Mouse (Mus musculus) liver, embryonic 12.5 days (tissue): ENCODE measurements around the gene Ttc6. TPM values are rescaled to one million over a fixed set of nuclear protein-coding genes. Genes with fewer than 3 reads are reported as not detected.

Experiments
- ATAC-seq: fragments of 200-750 bp; cut with Nextera tagmentation; 2 replicates; pipeline ENCODE4 v1.8.0; 2017; ENCODE audit warnings: moderate number of reproducible peaks, mild to moderate bottlenecking, moderate library complexity
- H3K27ac ChIP-seq: fragments of 300-500 bp; sonication (generic); 2 replicates; pipeline ENCODE4 v1.5.1; 2016; ENCODE audit warnings: mild to moderate bottlenecking
- H3K27me3 ChIP-seq: fragments of 300-500 bp; sonication (generic); replicated peaks from 2 replicates; pipeline ENCODE4 v1.6.1; 2016; ENCODE audit warnings: mild to moderate bottlenecking, moderate library complexity
- H3K36me3 ChIP-seq: fragments of 300-500 bp; sonication (generic); 2 replicates; pipeline ENCODE4 v1.6.1; 2016; ENCODE audit warnings: mild to moderate bottlenecking, moderate library complexity
- H3K4me1 ChIP-seq: fragments of 300-500 bp; sonication (generic); 2 replicates; pipeline ENCODE4 v1.6.1; 2016
- H3K4me2 ChIP-seq: fragments of 300-500 bp; sonication (generic); 2 replicates; pipeline ENCODE4 v1.6.1; 2016; ENCODE audit warnings: mild to moderate bottlenecking, moderate library complexity
- H3K4me3 ChIP-seq: fragments of 300-500 bp; sonication (generic); 2 replicates; pipeline ENCODE4 v1.5.1; 2016; ENCODE audit warnings: mild to moderate bottlenecking, moderate library complexity
- H3K9ac ChIP-seq: fragments of 300-500 bp; sonication (generic); 2 replicates; pipeline ENCODE4 v1.6.1; 2016; ENCODE audit warnings: mild to moderate bottlenecking, moderate library complexity
- H3K9me3 ChIP-seq: fragments of 300-500 bp; sonication (generic); replicated peaks from 2 replicates; pipeline ENCODE4 v1.6.1; 2016; ENCODE audit warnings: mild to moderate bottlenecking, moderate library complexity
- WGBS: fragments of 180-500 bp; shearing (Covaris S2); methylation state at CpG from one replicate; pipeline ENCODE4 v1.1.7; 2016; ENCODE audit not compliant: insufficient replicate concordance; 5-methylcytosine and 5-hydroxymethylcytosine counted together
- polyA plus RNA-seq: library from polyadenylated mRNA; unstranded; fragments of >200 nt; fragmentation: Nextera tagmentation; extraction: Ambion mirVana; gene quantifications from 2 replicates; pipeline ENCODE4 v1.2.1, GENCODE M21; 2016

Ttc6 gene
- polyA plus RNA-seq, 1 experiment from 2014 or later: 0.08 TPM

DNA sequence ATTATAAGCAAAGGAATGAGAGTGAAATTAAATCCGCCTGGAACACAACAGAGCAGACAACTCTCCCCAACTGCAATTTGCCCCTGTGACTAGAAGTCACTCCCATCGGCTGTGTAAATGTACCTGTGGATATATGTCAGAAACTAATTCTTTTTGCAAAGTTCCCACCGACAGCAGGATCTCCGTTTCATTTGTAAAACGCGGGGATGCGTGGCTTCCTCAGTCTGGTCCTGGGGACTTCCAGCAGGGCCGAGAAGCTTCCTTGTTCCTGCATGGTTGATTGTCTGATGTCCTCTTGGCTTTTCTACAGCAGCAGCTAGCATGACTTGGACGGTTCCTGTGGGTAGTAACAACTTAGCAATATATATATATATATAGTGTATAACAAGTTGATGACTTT, 16.0 kb upstream of the Ttc6 start:
- no peak for ATAC-seq
- Histone ChIP-seq H3K27ac (no peak overlapping the region), H3K4me2 (no peak overlapping the region)

DNA sequence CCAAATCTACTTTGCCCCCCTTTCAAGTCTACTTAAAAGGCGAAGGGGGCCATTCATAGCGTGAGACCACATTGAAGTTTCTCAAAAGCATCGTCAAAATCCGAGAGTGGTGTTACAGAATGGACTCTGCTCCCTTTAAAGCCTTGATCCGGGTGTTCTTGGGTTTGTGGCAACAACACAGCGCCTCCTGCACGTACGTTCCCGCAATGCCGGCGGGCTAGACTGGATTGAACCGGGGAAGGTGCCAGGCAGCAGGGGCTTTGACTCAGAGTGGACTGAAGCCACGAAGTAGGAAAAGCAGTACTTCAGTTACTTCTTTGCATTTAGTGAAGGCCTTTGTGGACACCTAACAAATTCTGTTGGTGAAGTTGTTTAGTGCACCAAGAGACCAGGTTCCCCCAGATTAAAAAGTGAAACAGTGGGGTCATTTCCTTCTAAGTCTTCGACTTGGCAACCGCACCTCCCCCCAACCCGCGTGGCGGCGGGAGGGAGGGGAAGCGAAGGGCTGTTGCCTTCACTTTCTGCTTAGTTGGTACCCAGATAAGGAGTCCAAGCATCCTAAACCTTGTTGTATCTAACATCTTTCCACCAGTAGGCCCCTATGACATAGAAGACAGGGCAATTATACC, 15.4 kb upstream of the Ttc6 start:
- Histone ChIP-seq H3K4me3 (no peak overlapping the region), H3K36me3 (no peaks in the 10 kb centered on the region), H3K4me2 (peak overlapping the region; percentile 25; the same call in 1 of the 2 replicates), H3K9ac (no peak overlapping the region), H3K9me3 (no peaks in the 10 kb centered on the region), H3K27me3 (peaks cover 100% of the 10 kb centered on the region), H3K27ac (no peak overlapping the region), H3K4me1 (peaks cover 16% of the 10 kb centered on the region)
- WGBS: 2% methylated on average over 20 of the region's 20 CpGs
- ATAC-seq: no peak

More for the DNA sequence above, 16.0 kb upstream of the Ttc6 start:
- H3K9ac ChIP-seq: no peak overlapping the region
- H3K4me3 ChIP-seq: no peak overlapping the region
- H3K27me3 ChIP-seq: peaks cover 100% of the 10 kb centered on the region
- H3K4me1 ChIP-seq: peaks cover 18% of the 10 kb centered on the region
- no peaks in the 10 kb centered on the region for H3K36me3 ChIP-seq
- no peaks in the 10 kb centered on the region for H3K9me3 ChIP-seq
- 7% methylated on average over 9 of the region's 9 CpGs for WGBS

- H3K9ac ChIP-seq: no peak overlapping the region
- no peak overlapping the region for H3K4me3 ChIP-seq
- no peak overlapping the region for H3K4me2 ChIP-seq
- no peak overlapping the region for H3K27ac ChIP-seq
- no peaks in the 10 kb centered on the region for H3K9me3 ChIP-seq
- H3K27me3 ChIP-seq: peaks cover 100% of the 10 kb centered on the region
- 4% methylated on average over 25 of the region's 25 CpGs for WGBS
- peaks cover 16% of the 10 kb centered on the region for H3K4me1 ChIP-seq
- no peak for ATAC-seq
- H3K36me3 ChIP-seq: no peaks in the 10 kb centered on the region
These were observed 14.8 kb upstream of the Ttc6 start for GRCm38 (mm10) chr12:57548981-57549666.

GRCm38 (mm10) chr12:57549667-57550160, 14.2 kb upstream of the Ttc6 start:
- no peak overlapping the region for H3K27ac ChIP-seq
- no peaks in the 10 kb centered on the region for H3K36me3 ChIP-seq
- no peak overlapping the region for H3K9ac ChIP-seq
- peaks cover 16% of the 10 kb centered on the region for H3K4me1 ChIP-seq
- H3K4me2 ChIP-seq: no peak overlapping the region
- H3K9me3 ChIP-seq: no peaks in the 10 kb centered on the region
- no peak overlapping the region for H3K4me3 ChIP-seq
- ATAC-seq: no peak
- peaks cover 98% of the 10 kb centered on the region for H3K27me3 ChIP-seq
- 6% methylated on average over 15 of the region's 15 CpGs for WGBS

DNA sequence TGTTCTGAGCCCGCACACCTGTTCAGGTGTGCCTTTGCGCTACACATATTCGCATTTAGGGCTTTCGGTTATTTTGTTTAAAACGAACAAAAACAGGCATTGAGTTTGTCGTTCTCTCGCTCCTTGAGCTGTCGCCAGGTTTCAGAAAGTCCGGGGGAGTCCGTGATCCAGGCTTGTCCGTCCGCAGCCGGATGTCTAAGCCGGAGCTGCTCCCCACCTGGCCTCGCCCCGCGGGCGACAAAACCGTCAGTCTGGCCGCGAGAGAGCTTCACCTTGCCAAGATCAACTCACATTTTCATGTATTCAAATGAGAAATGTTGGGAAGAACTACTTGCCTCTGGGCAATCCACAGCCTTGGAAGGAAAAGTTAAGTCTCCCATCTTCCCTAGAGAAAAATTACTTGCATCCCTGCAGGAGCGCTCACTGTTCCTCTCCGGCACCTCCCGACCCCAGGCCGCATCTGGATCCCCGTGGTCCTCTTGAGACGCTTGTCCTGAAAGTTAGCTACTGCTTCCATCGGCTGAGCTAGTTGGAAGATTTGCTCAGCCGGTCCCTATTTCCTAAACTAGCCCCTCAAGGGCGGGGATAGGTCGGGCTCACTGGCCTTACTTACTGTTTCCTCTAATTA, 13.6 kb upstream of the Ttc6 start:
- Histone ChIP-seq H3K36me3 (no peaks in the 10 kb centered on the region), H3K9ac (no peak overlapping the region), H3K4me1 (peaks cover 16% of the 10 kb centered on the region), H3K27ac (no peak overlapping the region), H3K4me2 (no peak overlapping the region), H3K27me3 (peaks cover 98% of the 10 kb centered on the region), H3K9me3 (no peaks in the 10 kb centered on the region), H3K4me3 (no peak overlapping the region)
- ATAC-seq: no peak
- 5% methylated on average over 31 of the region's 31 CpGs for WGBS

- no peak for ATAC-seq
- peaks cover 12% of the 10 kb centered on the region for H3K4me1 ChIP-seq
- H3K4me2 ChIP-seq: no peak overlapping the region
- H3K4me3 ChIP-seq: no peak overlapping the region
- H3K27me3 ChIP-seq: peaks cover 98% of the 10 kb centered on the region
- H3K27ac ChIP-seq: no peak overlapping the region
- H3K36me3 ChIP-seq: no peaks in the 10 kb centered on the region
- no peaks in the 10 kb centered on the region for H3K9me3 ChIP-seq
- 13% methylated on average over 8 of the region's 8 CpGs for WGBS
- H3K9ac ChIP-seq: no peak overlapping the region
These were observed 13.0 kb upstream of the Ttc6 start for GRCm38 (mm10) chr12:57550881-57551280.

DNA sequence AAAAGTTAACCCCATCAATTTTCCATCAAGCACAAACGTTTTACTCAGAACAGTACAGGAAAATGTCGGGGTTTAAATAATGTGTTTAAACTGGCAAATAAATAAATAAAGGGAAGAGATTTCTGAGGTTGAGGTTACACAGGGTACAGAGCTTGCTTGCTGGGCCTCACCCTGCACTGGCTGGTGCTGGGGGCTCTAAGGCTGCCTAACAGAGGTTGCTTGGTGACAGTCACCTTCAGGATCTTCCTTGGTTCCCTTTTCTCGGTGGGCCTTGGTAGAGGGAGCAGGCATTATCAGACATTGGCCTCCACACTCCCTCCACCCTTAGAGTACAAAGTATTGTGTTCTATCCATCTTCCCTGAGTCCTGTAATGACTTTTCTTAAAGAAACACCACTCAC, 11.6 kb upstream of the Ttc6 start:
- Histone ChIP-seq H3K36me3 (no peaks in the 10 kb centered on the region), H3K4me3 (no peak overlapping the region), H3K4me2 (no peak overlapping the region), H3K9me3 (no peaks in the 10 kb centered on the region), H3K4me1 (no peaks in the 10 kb centered on the region), H3K27me3 (peaks cover 88% of the 10 kb centered on the region), H3K9ac (no peak overlapping the region), H3K27ac (no peak overlapping the region)
- WGBS: 11% methylated on average over 3 of the region's 3 CpGs
- ATAC-seq: no peak

DNA sequence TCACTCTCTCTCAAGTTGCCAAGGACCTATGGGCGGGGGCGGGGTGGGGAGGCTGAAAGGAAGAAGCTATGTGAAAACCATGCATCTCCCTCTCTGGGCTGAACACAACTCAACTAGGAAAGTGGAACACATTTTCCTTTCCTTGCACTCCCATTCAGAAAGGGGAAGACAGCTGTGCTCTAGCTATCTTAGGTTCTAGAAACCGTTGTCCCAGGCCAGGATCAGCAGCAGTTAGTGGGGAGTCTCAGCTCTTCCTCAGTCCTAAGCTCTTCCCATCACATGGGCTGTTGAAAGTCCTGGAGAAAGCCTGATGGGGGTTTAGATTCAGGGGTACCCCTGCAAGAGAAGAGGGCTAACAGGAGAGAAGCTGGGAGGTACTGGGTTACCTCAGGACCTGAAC, 9.8 kb upstream of the Ttc6 start:
- peaks cover 70% of the 10 kb centered on the region for H3K27me3 ChIP-seq
- no peaks in the 10 kb centered on the region for H3K4me1 ChIP-seq
- no peaks in the 10 kb centered on the region for H3K36me3 ChIP-seq
- 32% methylated on average over 3 of the region's 3 CpGs for WGBS
- H3K9me3 ChIP-seq: no peaks in the 10 kb centered on the region
- no peak overlapping the region for H3K4me3 ChIP-seq
- H3K4me2 ChIP-seq: no peak overlapping the region
- ATAC-seq: no peak
- H3K9ac ChIP-seq: no peak overlapping the region
- no peak overlapping the region for H3K27ac ChIP-seq

GRCm38 (mm10) chr12:57571773-57572172, 7.9 kb downstream of the Ttc6 start:
- Histone ChIP-seq H3K4me2 (no peak overlapping the region), H3K27me3 (peaks cover 30% of the 10 kb centered on the region), H3K9me3 (no peaks in the 10 kb centered on the region), H3K4me3 (no peak overlapping the region), H3K4me1 (peaks cover 6% of the 10 kb centered on the region; the same call in 1 of the 2 replicates), H3K9ac (no peak overlapping the region), H3K27ac (no peak overlapping the region), H3K36me3 (no peaks in the 10 kb centered on the region)
- ATAC-seq: no peak
- WGBS: 14% methylated on average over 9 of the region's 9 CpGs

GRCm38 (mm10) chr12:57572415-57572814, 8.5 kb downstream of the Ttc6 start:
- Histone ChIP-seq H3K9me3 (no peaks in the 10 kb centered on the region), H3K4me3 (no peak overlapping the region), H3K4me1 (peaks cover 6% of the 10 kb centered on the region; the same call in 1 of the 2 replicates), H3K27ac (no peak overlapping the region), H3K4me2 (no peak overlapping the region), H3K36me3 (no peaks in the 10 kb centered on the region), H3K9ac (no peak overlapping the region), H3K27me3 (peaks cover 34% of the 10 kb centered on the region)
- no peak for ATAC-seq

DNA sequence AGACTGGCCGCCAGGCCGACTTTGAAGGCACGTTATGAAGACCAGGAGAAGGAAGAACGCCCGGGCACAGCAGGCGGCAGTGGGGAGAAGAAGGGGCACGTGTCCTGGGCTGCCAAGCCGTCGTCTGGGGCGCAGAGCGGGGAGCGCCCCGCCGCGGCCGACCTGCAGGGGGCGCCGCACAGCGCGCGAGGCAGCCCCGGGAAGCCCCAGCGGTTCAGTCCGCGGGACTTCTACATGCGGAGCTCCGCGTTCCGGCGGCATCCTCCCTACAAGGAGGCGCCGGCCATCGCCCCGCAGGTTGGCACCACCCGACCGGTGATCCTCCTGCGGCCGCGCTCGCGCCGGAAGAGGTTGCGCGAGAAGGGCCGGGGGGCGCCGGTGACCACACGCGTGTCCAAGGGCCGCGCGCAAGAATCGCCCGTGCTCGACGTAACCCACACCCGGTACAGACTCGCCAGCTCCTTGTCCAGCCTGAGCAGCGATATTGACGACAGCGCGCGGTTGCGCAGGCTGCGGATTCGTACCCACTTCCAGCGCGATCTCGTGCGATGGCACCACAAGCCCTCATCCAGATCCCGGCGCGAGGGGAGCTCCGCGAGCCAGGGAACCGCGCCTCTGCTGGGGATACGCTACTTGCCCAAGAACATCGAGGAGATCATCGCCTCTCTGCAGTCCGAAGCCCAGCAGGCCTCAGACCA, 12.2 kb downstream of the Ttc6 start:
- no peak overlapping the region for H3K27ac ChIP-seq
- WGBS: 5% methylated on average over 81 of the region's 81 CpGs
- H3K4me3 ChIP-seq: peak overlapping the region; percentile 45
- H3K27me3 ChIP-seq: peaks cover 38% of the 10 kb centered on the region
- 0 out of 2 replicates have a peak, but pooled peaks have one; percentile 27 for ATAC-seq
- no peaks in the 10 kb centered on the region for H3K9me3 ChIP-seq
- H3K4me2 ChIP-seq: peak overlapping the region; percentile 65
- no peak overlapping the region for H3K9ac ChIP-seq
- H3K36me3 ChIP-seq: no peaks in the 10 kb centered on the region
- H3K4me1 ChIP-seq: peaks cover 6% of the 10 kb centered on the region; the same call in 1 of the 2 replicates

GRCm38 (mm10) chr12:57607624-57608023, 43.7 kb downstream of the Ttc6 start:
- ATAC-seq: no peak
- Histone ChIP-seq H3K4me1 (no peaks in the 10 kb centered on the region), H3K27ac (no peak overlapping the region), H3K27me3 (no peaks in the 10 kb centered on the region), H3K36me3 (no peaks in the 10 kb centered on the region), H3K4me3 (no peak overlapping the region), H3K9me3 (no peaks in the 10 kb centered on the region), H3K9ac (no peak overlapping the region), H3K4me2 (no peak overlapping the region)
- WGBS: 62% methylated on average over 5 of the region's 5 CpGs
